Mouse (Mus musculus): ENCODE measurements at regions not wholly inside any gene's neighbourhood (a gene's known extent, or its start where the extent isn't known, plus 50 kb on each side); places are given as distances from the start of the nearest gene placed in this dataset.
A peak's percentile ranks its signal among the peaks of the same experiment; 100 is the strongest.
"Not testable (repeated sequence)": the region's sequence is repeated elsewhere in the genome, so short reads cannot be mapped to it uniquely, and the experiment has no call there.

DNA sequence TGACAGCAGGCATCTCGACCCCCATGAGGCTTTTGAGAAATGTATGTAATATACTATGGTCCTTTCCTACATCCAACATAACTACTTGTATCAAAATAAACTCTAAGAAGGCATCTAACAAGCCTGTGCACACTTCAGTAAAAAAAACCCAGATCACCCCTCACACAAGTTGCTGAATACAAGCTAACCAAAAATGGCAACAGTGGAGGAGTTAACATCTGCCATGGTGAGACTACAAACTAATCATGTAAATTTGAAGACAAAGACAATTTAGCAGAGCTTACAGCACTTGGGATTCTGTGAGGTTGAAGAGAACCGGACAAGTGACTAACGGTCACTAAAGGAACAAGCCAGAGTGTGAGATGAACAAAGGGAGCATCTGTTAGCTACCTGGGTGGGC, 380.6 kb upstream of the Ngly1 start:
- DNase-seq (ENCODE audit: low spot score in 2 of 2), result peak in 1 of 2 experiments; percentile 14

DNA sequence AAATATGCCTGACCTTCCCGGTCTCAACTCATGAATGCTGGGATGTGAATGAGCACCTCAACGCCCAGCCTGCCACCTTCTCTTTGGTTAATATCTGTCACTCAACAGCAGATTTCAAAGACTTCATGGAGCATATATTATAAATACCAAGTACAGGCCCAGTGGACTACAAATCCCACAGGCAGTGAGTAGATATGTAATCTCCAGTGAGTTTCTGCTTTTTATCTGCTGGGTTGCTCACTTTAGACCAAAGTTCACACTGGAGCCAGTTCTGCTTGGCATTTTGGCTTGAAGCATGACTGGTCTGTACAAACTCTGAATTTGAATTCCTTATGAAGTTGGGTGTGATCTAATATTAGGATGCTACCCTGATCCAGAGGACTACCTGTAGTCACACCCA, 377.1 kb upstream of the Ngly1 start:
- DNase-seq (ENCODE audit: low spot score in 2 of 2), result no peak

DNA sequence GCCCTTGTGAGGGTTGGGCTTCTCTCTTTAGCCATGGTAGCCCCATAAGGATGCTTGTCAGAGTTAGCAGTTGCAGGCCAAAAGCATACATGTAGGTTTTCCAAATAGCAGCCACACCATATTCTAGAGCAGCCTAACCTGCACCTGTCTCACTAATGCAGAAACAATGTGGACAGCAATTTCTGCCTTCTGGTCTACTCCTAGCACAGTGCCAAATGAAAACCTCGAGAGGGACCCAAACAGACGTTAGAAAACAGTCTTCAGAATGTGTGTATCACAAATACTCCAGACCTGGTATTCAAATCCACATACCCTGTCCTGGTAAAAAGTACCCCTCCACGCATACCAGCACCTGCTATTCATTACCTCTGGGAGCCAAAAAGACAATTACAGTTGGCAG, 368.9 kb upstream of the Ngly1 start:
- DNase-seq (ENCODE audit: low spot score in 2 of 2), result no peak

DNA sequence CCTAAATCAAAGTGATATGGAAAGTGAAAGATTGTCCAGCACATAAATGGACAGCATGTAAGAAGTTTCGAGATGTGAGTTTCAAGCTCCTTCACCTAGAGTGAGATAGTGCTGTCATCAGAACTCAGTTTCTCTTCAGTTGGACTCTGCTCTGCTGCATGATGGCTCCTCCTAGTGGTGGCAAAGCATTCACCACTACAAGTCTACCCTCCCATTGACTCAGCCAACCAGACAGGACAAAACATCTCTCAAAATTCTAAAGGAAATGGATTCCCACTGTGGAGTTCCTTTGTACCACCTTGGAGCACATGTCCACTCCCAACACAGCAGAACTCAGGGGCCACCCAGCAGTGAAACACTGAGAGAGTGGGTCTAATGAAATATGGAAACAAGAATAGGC, 367.8 kb upstream of the Ngly1 start:
- DNase-seq (ENCODE audit: low spot score in 2 of 2), result no peak

DNA sequence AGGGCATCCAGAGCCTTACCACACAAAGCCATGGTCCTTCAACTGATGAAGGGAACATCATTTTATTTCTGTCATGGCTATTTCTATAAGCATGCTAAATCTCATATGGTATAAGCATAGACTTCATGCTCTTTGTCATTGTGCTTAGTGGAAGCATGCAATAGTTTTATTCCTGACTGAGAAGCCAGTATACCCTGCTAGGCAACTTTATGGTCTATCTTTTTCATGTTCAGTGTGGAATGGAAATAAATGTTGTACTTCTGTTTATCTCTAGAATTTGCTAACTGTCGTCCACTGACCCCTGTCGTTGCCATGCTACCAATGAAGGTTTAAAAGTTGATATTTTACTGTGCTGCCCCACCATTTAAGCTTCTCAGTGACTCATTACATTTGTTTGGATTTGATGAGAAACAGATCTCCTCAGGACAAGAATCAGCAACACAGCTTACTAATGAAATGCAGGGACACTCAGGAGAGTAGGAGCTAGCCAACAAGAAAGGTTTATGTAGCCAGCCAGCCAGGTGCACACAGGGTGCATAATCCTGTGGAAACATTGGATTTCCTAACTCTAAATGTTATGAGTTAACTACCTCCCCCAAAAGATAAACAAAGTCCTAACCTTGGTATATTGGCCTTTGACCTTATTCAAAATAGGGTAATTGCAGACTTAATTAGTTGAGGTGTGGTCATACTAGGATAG, 364.3 kb upstream of the Ngly1 start:
- DNase-seq (ENCODE audit: low spot score in 2 of 2), result no peak

DNA sequence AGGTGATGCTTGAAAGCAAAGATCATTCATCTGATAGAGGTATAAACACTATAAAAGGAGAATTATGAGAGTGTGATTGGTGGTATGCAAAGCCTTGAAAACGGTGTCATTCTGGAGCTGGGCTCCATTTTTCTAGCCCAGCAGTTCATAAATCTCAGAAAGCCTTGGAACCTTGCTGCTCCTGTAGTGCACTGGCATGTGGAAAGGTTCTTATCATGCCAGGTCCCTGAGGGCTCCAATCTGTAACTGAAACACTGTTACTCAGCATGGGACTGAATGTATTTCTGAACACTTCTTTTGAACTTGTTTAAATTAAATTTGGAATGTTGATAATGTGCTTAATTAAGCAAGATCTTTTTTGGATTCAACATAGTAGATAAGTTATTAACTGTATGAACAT, 352.0 kb upstream of the Ngly1 start:
- DNase-seq (ENCODE audit: low spot score in 2 of 2), result no peak

DNA sequence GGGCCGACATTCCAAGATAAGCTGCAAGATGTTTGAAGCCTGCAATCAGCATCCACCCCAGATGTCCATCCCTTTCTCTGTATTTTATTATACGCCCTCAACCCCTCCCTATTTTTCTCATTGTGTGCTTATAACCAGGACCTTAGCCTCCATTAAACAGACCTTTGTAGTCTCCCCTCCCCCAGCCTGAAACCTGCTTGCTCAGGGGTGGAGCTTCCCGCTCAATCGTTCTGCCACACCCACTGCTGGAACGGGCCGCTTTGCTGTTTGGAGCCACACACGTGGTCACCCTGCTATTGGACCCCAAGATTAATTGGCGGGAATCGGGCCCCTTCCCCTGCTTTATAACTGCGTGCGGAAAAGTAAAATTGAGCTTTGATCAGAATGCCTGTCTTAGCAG, 342.7 kb upstream of the Ngly1 start:
- not testable (repeated sequence) for DNase-seq (ENCODE audit: low spot score in 2 of 2)

DNA sequence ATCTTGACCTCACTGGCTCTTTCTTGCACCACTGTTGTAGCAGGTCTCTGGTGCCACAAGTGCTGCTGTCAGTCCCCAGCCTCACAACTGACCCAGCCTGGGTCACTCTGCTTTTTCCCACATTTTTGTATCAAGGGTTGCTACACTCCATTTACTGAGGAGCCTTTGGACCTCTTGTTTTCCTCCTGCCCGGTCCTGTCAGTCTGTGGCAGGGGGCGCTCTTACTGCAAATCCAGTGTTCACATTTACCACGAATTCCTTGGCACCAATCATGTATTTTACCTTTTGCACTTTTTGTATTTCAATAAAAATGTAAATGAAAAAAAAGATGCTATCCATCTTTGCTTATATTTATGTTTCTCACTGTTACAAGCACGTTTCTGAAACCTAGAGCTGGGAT, 335.9 kb upstream of the Ngly1 start:
- not testable (repeated sequence) for DNase-seq (ENCODE audit: low spot score in 2 of 2)

DNA sequence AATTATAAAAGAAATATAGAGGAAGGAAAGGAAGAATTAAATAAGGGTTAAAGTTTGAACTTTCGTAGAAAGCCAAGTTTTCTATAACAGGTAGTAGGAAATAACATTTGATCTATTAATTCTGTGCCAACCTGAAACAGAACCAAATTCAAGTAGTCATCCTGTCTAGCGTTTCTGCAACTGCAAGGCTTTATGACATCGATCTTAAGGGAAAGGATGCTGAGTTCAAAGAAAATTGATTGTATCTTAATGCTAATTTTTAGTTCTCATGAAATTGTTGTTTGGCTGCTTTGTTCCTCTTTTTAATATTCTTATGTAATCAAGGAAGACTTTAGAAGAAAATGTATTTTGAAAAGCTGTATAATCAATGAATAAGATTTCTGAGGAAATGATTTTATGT, 334.9 kb upstream of the Ngly1 start:
- DNase-seq (ENCODE audit: low spot score in 2 of 2), result no peak

DNA sequence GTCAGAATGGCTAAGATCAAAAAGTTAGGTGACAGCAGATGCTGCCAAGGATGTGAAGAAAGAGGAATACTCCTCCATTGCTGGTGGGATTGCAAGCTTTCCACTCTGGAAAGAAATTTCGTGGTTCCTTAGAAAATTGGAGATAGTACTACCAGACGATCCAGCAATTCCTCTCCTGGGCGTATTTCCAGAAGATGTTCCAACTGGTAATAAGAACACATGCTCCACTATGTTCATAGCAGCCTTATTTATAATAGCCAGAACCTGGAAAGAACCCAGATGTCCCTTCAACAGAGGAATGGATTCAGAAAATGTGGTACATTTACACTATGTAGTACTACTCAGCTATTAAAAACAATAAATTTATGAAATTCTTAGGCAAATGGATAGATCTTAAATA, 324.4 kb upstream of the Ngly1 start:
- not testable (repeated sequence) for DNase-seq (ENCODE audit: low spot score in 2 of 2)

DNA sequence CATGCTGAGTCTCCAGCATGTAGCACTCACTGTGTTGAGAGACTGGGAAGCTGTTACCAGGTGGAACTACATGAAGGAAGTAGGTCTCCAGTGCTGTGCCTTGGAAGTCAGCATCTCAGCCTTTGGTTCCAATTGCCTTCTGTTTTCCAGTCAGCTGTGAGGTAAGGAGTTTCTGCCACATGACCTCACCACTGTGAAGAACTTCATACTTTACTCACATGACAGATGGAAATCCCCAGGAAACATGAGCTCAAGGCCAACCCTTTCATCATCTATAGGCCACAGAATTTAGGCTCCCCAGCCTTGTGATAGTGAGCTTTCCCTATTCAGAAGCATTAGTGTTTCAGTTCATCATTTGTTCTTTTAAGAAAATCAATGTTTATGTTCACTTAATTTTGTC, 314.4 kb upstream of the Ngly1 start:
- DNase-seq (ENCODE audit: low spot score in 2 of 2), result no peak

DNA sequence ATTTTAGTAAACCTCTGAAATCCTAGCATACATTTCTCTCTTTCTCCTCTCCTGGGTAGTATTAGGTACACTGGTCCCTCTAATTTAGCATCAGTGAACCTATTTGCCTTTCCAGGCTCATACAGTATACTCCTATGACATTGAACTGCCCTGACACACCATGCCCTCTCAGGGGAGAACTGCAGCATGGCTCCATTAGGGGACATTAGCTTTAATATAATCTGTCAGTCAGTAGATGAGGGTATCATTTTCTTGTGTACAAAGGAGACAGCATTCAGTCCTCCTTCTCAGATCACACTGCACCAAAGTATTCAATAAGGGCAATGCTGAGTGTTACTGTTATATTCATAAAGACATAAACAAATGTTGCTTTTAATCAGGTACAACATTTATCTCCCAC, 278.8 kb upstream of the Ngly1 start:
- DNase-seq (ENCODE audit: low spot score in 2 of 2), result no peak

DNA sequence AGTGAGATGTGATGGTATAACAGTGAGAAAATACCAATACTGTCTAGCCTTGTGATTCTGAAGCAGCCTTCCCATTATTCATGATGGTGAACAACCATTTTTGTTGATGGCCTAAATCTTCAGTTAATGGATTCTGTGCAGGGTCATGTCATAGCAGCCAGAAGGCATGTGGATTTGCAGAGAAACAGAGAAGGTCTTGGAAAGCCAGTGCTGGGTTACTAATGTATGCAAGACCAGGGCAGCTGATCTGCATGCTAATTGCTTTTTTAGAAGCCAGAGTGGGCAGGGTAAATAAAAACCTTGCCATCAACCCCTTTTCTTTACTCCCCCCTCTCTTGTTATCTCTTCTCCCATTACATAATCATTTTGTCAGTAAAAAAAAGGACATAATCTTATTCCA, 278.3 kb upstream of the Ngly1 start:
- DNase-seq (ENCODE audit: low spot score in 2 of 2), result no peak

DNA sequence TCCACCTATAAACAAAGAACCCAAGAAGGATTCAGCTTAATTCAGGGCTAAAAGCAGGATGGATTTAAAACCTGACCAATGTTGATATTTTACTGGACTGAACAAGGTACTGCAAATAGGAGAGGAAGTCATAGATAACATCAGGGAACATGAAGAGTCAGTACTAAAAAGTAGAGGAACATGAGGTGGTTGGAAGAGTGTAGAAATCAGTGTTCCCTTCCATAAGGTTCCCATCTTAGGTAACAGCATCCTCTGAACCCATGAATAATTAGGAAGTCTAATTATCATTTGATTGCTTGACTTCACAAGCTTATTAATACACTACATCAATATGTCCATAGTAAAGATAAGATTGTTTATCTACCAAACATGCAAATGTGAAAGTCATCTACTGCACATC, 277.8 kb upstream of the Ngly1 start:
- DNase-seq (ENCODE audit: low spot score in 2 of 2), result no peak

DNA sequence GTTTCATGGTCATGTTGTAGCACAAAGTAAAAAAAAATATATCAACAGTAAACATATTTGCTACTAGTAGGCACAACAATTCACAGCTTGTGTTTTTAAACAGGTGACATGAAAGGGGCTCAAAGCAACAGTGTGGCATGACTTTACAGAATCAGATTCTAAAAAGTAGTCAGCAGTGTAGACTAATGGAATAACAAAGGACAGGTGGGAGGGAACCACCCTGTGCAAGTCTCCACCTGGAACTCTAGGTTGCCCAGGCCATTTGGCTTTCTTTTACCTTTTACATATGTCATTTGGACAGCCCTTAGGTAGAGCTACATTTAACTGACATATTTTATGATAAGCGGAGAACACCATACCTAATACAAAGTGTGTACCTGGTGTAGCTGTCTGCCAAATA, 271.7 kb upstream of the Ngly1 start:
- DNase-seq (ENCODE audit: low spot score in 2 of 2), result no peak

DNA sequence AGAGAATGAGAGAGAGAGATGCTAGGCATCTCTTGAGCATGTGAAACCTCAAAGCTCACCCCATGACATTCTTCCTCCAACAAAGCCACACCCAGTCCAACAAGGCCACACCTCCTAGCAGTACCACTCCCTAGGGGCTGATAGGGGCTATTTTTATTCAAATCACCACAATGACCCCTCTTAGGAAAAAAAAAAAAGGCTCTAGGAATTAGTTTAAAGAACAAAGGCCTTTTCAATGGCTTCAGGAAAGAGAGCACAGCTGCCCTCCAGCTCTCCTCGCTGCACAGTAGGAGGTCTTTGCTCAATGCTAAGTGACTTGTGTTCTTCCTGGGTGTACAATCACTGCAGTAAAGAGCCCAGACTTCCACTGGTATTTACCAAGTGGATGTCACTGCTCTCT, 270.8 kb upstream of the Ngly1 start:
- no peak for DNase-seq (ENCODE audit: low spot score in 2 of 2)

DNA sequence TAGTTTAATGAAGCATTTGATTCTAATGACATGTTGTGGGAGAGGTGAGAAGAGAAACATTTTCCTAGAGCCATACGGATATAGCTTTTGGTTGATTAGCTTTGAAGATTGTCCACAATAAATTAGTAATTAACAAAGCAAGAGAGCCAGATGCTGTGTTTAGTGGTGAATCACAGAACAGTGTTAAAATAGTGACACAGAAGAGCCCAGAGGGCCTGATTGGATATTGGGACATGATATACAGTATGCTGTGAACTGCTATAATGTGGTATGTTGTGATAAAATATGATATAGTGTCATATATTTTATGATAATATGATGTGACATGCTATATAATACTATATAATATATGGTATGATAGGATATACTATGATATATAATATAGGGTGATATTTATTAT, 243.7 kb upstream of the Ngly1 start:
- no peak for DNase-seq (ENCODE audit: low spot score in 2 of 2)

DNA sequence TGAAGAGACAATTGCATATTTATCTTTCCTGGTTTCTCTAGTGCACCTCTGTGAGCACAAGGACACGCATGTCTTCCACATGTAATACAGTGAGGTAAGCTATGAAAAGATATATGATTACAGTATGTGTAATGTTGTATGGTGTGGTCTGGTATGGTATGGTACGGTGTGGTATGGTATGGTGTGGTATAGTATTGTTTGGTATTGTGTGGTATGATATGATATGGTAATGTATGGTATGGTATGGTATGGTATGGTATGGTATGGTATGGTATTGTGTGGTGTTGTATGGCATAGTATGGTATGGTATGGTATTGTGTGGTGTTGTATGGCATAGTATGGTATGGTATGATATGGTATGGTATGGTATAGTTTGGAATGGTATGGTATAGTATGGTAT, 242.1 kb upstream of the Ngly1 start:
- no peak for DNase-seq (ENCODE audit: low spot score in 2 of 2)

DNA sequence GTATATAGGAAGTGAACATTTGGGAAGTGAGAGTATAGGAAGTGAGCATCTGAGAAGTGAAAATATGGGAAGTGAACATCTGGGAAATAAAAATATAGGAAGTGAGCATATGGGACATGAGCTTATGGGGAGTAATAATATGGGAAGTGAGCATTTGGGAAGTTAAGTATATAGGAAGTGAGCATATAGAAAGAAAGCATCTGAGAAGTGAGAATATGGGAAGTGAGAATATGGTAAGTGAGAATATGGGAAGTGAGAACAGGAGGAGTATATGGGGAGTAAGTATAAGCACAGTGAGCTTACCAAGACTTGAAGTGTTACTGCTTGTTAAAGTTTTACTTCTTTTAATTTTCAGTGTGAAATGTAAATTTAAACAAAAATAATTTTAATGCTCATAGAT, 239.3 kb upstream of the Ngly1 start:
- no peak for DNase-seq (ENCODE audit: low spot score in 2 of 2)

DNA sequence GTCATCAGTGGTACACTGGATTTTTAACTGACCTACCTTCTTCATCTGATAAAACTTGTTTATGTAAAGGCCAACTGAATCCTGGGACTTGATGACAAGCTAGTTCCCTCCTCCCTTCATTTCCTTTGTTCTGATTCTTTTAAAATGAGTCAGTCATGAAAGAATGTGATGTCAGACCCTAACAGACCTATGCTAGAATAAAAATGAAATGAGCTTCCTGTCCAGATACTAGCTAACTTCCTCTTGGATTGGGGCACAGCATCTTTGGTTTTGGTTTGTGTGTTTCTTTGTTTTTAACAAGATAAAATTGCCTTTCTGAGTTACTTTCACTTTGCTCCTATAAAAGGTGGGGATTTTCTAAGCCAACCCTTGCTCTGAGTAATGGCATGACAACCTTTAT, 225.2 kb upstream of the Ngly1 start:
- no peak for DNase-seq (ENCODE audit: low spot score in 2 of 2)

DNA sequence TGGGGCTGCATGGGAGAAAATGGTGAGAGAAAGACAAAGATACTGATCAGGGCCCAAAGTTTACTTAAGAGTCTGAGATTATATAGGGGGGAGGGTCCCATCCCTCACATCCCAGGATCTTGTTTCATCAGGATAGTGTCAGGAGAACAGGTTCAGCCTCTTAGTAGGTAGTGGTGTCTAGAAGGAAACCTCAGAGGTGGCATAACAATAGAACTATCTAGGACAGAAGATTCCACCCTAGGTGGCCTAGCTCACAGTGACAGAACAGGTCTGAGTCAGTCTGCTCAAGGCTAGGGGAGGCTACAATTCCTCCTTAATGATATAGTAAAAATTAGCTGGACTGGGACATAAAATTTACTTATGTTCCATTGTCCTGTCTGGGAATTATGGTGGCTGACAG, 211.3 kb upstream of the Ngly1 start:
- no peak for DNase-seq (ENCODE audit: low spot score in 2 of 2)

DNA sequence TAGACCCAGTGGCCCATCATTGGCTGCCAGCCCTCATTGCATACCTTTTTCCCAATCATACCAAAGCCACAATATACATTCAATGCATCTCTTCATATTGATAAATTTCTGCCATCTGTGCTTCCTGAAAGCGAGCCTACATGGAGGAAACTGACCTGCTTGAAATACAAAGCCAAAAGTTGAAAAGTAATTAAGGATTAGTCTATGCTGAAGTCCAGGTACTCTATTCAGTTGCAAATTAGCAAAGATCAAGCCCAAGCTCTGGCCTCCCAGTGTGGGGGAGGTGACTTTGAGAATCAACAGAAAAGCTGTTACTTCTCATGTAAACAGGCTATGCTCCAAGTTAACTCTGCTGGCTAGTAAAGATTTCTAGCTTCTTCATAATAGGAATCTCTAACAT, 210.7 kb upstream of the Ngly1 start:
- DNase-seq (ENCODE audit: low spot score in 2 of 2), result no peak

DNA sequence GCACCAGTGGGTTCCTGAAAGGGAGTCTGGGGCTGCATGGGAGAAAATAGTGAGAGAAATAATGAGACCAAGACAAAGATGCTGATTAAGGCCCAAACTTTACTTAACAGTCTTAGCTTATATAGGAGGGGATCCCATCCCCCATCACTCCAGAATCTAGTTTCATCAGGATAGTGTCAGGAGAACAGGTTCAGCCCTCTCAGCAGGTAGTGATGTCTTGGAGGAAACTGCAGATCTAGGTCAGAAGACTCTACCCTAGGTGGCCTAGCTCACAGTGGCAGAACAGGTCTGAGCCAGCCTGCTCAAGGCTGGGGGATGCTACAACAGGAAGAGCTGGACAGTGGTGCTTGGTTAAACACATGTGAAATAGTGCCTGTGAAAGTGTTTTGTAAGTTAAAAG, 204.6 kb upstream of the Ngly1 start:
- DNase-seq (ENCODE audit: low spot score in 2 of 2), result no peak

DNA sequence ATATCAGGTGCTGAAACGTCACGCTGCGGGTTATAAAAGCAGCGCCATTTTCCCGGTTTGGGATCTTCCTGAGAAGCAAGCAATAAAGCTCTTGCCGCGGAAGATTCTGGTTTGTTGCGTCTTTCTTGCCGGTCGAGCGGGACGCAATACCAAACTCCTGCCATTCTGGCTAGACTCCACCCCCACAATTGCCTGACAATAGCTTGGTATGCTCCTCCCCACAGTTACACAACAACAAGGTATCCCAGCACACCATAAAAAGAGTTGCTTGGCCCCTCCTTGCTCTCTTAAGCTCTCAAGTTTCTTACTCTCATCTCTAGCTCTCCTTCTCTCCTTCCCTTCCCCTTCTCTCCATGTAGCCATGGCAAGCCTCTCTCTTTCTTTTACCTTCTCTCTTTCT, 176.5 kb upstream of the Ngly1 start:
- DNase-seq (ENCODE audit: low spot score in 2 of 2), result not testable (repeated sequence)

Measured in left cerebral cortex, adult 8-10 months (tissue).